Mouse (Mus musculus): ENCODE results near the gene Prkci. TPM values are rescaled to one million over a fixed set of nuclear protein-coding genes. Genes with fewer than 3 reads are reported as not detected.

Prkci gene
- polyA plus RNA-seq, 1 experiment from 2014 or later = 30.2 TPM

DNA sequence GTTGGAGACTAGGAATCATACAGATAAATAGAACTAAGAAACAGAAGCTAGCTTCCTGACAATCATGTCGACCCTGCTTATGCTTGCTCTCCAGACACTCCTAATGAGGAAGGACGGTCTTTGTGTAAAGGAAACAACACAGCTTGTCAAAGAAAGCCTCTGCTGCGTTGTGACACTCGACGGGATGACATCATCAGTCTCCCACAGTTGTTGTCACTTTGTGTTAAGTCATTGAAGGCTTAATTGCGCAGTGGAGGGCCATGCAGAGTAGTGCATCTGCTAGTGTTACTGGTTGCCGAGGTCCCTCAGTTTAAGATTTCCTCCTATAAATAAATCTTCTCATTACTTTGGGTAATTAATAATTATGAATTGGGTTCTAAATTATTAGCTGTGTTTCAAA is 54.8 kb downstream of the Prkci start:
- WGBS = 72% methylated on average over 7 of the region's 7 CpGs

GRCm38 (mm10) chr3:31051730-31052129 is 56.2 kb downstream of the Prkci start:
- Histone ChIP-seq H3K27me3 (ENCODE audit: control insufficient read depth, insufficient read depth, low read length) (no peaks in the 10 kb centered on the region), H3K9me3 (ENCODE audit: control insufficient read depth, low read length) (no peaks in the 10 kb centered on the region), H3K9ac (replicated peaks; ENCODE audit: low read depth, low read length) (no peak overlapping the region), H3K36me3 (ENCODE audit: control insufficient read depth, insufficient read depth, low read length) (peaks cover 16% of the 10 kb centered on the region), H3K4me2 (ENCODE audit: low read depth, low read length) (no peak overlapping the region), H3K4me1 (ENCODE audit: control insufficient read depth, insufficient read depth, low read length) (no peaks in the 10 kb centered on the region), H3K4me3 (ENCODE audit: low read depth, low read length) (no peak overlapping the region), H3K27ac (ENCODE audit: low read depth, low read length) (no peak overlapping the region)
- no peak for ATAC-seq (ENCODE audit: low read depth)
- 75% methylated on average over 9 of the region's 9 CpGs for WGBS

More for the DNA sequence above, 54.8 kb downstream of the Prkci start:
- Histone ChIP-seq H3K4me3 (ENCODE audit: low read depth, low read length) (no peak overlapping the region), H3K4me1 (ENCODE audit: control insufficient read depth, insufficient read depth, low read length) (no peaks in the 10 kb centered on the region), H3K27ac (ENCODE audit: low read depth, low read length) (no peak overlapping the region), H3K27me3 (ENCODE audit: control insufficient read depth, insufficient read depth, low read length) (no peaks in the 10 kb centered on the region), H3K4me2 (ENCODE audit: low read depth, low read length) (no peak overlapping the region), H3K9me3 (ENCODE audit: control insufficient read depth, low read length) (no peaks in the 10 kb centered on the region), H3K36me3 (ENCODE audit: control insufficient read depth, insufficient read depth, low read length) (peaks cover 16% of the 10 kb centered on the region), H3K9ac (replicated peaks; ENCODE audit: low read depth, low read length) (no peak overlapping the region)
- ATAC-seq (ENCODE audit: low read depth) = no peak

GRCm38 (mm10) chr3:31053191-31053590 is 57.6 kb downstream of the Prkci start:
- no peak overlapping the region for H3K9ac ChIP-seq (replicated peaks; ENCODE audit: low read depth, low read length)
- H3K4me3 ChIP-seq (ENCODE audit: low read depth, low read length) = no peak overlapping the region
- peaks cover 16% of the 10 kb centered on the region for H3K36me3 ChIP-seq (ENCODE audit: control insufficient read depth, insufficient read depth, low read length)
- ATAC-seq (ENCODE audit: low read depth) = no peak
- no peaks in the 10 kb centered on the region for H3K9me3 ChIP-seq (ENCODE audit: control insufficient read depth, low read length)
- no peak overlapping the region for H3K27ac ChIP-seq (ENCODE audit: low read depth, low read length)
- H3K27me3 ChIP-seq (ENCODE audit: control insufficient read depth, insufficient read depth, low read length) = no peaks in the 10 kb centered on the region
- no peaks in the 10 kb centered on the region for H3K4me1 ChIP-seq (ENCODE audit: control insufficient read depth, insufficient read depth, low read length)
- no peak overlapping the region for H3K4me2 ChIP-seq (ENCODE audit: low read depth, low read length)
- 89% methylated on average over 9 of the region's 9 CpGs for WGBS

DNA sequence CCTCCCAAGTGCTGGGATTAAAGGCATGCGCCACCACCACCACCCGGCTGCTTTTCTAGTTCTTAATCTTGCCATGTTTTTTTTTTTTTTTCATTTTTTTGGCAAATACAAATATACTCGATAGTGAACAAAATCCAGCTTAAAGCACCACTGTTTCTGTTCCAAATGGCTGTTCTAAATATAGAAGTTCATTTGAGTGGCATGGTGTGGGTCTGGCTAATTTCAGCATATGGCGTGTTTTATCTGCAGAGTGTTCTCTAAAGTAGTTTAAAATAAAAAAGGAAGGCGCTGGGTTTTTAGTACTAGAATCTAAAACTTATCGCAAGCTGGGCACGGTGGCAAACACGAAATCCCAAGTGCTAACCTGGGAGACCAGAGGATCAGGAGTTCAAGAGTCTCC is 59.3 kb downstream of the Prkci start:
- Histone ChIP-seq H3K4me1 (ENCODE audit: control insufficient read depth, insufficient read depth, low read length) (no peaks in the 10 kb centered on the region), H3K4me3 (ENCODE audit: low read depth, low read length) (no peak overlapping the region), H3K27me3 (ENCODE audit: control insufficient read depth, insufficient read depth, low read length) (no peaks in the 10 kb centered on the region), H3K4me2 (ENCODE audit: low read depth, low read length) (no peak overlapping the region), H3K36me3 (ENCODE audit: control insufficient read depth, insufficient read depth, low read length) (peaks cover 11% of the 10 kb centered on the region), H3K9me3 (ENCODE audit: control insufficient read depth, low read length) (no peaks in the 10 kb centered on the region), H3K9ac (replicated peaks; ENCODE audit: low read depth, low read length) (no peak overlapping the region), H3K27ac (ENCODE audit: low read depth, low read length) (no peak overlapping the region)
- ATAC-seq (ENCODE audit: low read depth) = no peak
- WGBS = 95% methylated on average over 8 of the region's 8 CpGs

GRCm38 (mm10) chr3:31056047-31056650 is 60.6 kb downstream of the Prkci start:
- Histone ChIP-seq H3K27me3 (ENCODE audit: control insufficient read depth, insufficient read depth, low read length) (no peaks in the 10 kb centered on the region), H3K9ac (replicated peaks; ENCODE audit: low read depth, low read length) (no peak overlapping the region), H3K4me3 (ENCODE audit: low read depth, low read length) (peak overlapping the region; percentile 18), H3K27ac (ENCODE audit: low read depth, low read length) (no peak overlapping the region), H3K4me1 (ENCODE audit: control insufficient read depth, insufficient read depth, low read length) (no peaks in the 10 kb centered on the region), H3K36me3 (ENCODE audit: control insufficient read depth, insufficient read depth, low read length) (peaks cover 8% of the 10 kb centered on the region), H3K4me2 (ENCODE audit: low read depth, low read length) (peak overlapping the region; percentile 42; the same call in 1 of the 2 replicates), H3K9me3 (ENCODE audit: control insufficient read depth, low read length) (no peaks in the 10 kb centered on the region)
- WGBS = 30% methylated on average over 17 of the region's 17 CpGs
- ATAC-seq (ENCODE audit: low read depth) = peak; percentile 48

- no peak overlapping the region for H3K27ac ChIP-seq (ENCODE audit: low read depth, low read length)
- ATAC-seq (ENCODE audit: low read depth) = peak; percentile 89
- H3K9ac ChIP-seq (replicated peaks; ENCODE audit: low read depth, low read length) = no peak overlapping the region
Observed at GRCm38 (mm10) chr3:31056651-31057627, 61.4 kb downstream of the Prkci start.

DNA sequence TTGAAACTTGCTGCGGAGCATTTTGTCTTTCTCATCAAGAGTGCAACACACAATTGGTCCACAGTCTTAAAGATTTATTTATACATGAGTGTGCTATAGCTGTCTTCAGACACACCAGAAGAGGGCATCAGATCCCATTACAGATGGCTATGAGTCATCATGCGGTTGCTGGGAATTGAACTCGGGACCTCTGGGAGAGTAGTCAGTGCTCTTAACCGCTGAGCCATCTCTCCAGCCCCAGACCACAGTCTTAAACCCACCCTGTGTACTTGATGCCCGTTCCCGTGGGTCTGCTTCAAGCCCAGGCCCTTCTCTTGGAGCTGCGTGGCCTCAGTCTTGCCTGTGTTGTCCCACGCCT is 65.2 kb downstream of the Prkci start:
- H3K27me3 ChIP-seq (ENCODE audit: control insufficient read depth, insufficient read depth, low read length) = no peaks in the 10 kb centered on the region
- no peak for ATAC-seq (ENCODE audit: low read depth)
- 84% methylated on average over 8 of the region's 8 CpGs for WGBS

More at GRCm38 (mm10) chr3:31056651-31057627, 61.4 kb downstream of the Prkci start:
- Histone ChIP-seq H3K36me3 (ENCODE audit: control insufficient read depth, insufficient read depth, low read length) (peaks cover 3% of the 10 kb centered on the region; the same call in 1 of the 2 replicates), H3K9me3 (ENCODE audit: control insufficient read depth, low read length) (no peaks in the 10 kb centered on the region), H3K27me3 (ENCODE audit: control insufficient read depth, insufficient read depth, low read length) (no peaks in the 10 kb centered on the region), H3K4me2 (ENCODE audit: low read depth, low read length) (peak overlapping the region; percentile 42), H3K4me3 (ENCODE audit: low read depth, low read length) (peak overlapping the region; percentile 18), H3K4me1 (ENCODE audit: control insufficient read depth, insufficient read depth, low read length) (no peaks in the 10 kb centered on the region)
- 4% methylated on average over 30 of the region's 30 CpGs for WGBS

GRCm38 (mm10) chr3:31061103-31061785 is 65.7 kb downstream of the Prkci start:
- H3K36me3 ChIP-seq (ENCODE audit: control insufficient read depth, insufficient read depth, low read length) = no peaks in the 10 kb centered on the region
- H3K27ac ChIP-seq (ENCODE audit: low read depth, low read length) = no peak overlapping the region
- H3K9ac ChIP-seq (replicated peaks; ENCODE audit: low read depth, low read length) = no peak overlapping the region
- H3K4me2 ChIP-seq (ENCODE audit: low read depth, low read length) = no peak overlapping the region
- WGBS = 69% methylated on average over 20 of the region's 20 CpGs
- ATAC-seq (ENCODE audit: low read depth) = no peak
- H3K9me3 ChIP-seq (ENCODE audit: control insufficient read depth, low read length) = no peaks in the 10 kb centered on the region
- no peaks in the 10 kb centered on the region for H3K27me3 ChIP-seq (ENCODE audit: control insufficient read depth, insufficient read depth, low read length)
- H3K4me1 ChIP-seq (ENCODE audit: control insufficient read depth, insufficient read depth, low read length) = no peaks in the 10 kb centered on the region
- H3K4me3 ChIP-seq (ENCODE audit: low read depth, low read length) = no peak overlapping the region

More for the DNA sequence above, 65.2 kb downstream of the Prkci start:
- H3K4me1 ChIP-seq (ENCODE audit: control insufficient read depth, insufficient read depth, low read length) = no peaks in the 10 kb centered on the region
- H3K9me3 ChIP-seq (ENCODE audit: control insufficient read depth, low read length) = no peaks in the 10 kb centered on the region
- no peak overlapping the region for H3K4me2 ChIP-seq (ENCODE audit: low read depth, low read length)
- no peak overlapping the region for H3K4me3 ChIP-seq (ENCODE audit: low read depth, low read length)
- no peak overlapping the region for H3K27ac ChIP-seq (ENCODE audit: low read depth, low read length)
- H3K36me3 ChIP-seq (ENCODE audit: control insufficient read depth, insufficient read depth, low read length) = no peaks in the 10 kb centered on the region
- H3K9ac ChIP-seq (replicated peaks; ENCODE audit: low read depth, low read length) = no peak overlapping the region

DNA sequence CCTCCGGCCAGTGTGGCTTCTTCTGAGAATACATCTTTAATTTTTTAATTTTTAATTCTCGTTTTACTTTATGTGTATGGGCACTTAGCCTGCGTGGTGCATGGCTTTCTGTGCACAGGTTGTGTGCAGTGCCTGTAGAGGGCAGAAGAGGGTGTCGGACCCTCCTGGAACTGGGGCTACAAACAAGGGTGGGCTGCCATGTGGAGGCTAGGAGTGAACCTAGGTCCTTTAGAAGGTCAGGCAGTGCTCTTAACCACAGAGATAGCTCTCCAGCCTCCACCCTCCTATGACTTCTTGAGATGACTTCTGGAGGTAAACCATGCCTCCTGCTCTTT is 66.2 kb downstream of the Prkci start:
- no peak overlapping the region for H3K9ac ChIP-seq (replicated peaks; ENCODE audit: low read depth, low read length)
- no peaks in the 10 kb centered on the region for H3K27me3 ChIP-seq (ENCODE audit: control insufficient read depth, insufficient read depth, low read length)
- H3K27ac ChIP-seq (ENCODE audit: low read depth, low read length) = no peak overlapping the region
- WGBS = 70% methylated on average over 4 of the region's 4 CpGs
- H3K9me3 ChIP-seq (ENCODE audit: control insufficient read depth, low read length) = no peaks in the 10 kb centered on the region
- H3K4me2 ChIP-seq (ENCODE audit: low read depth, low read length) = no peak overlapping the region
- H3K36me3 ChIP-seq (ENCODE audit: control insufficient read depth, insufficient read depth, low read length) = no peaks in the 10 kb centered on the region
- no peaks in the 10 kb centered on the region for H3K4me1 ChIP-seq (ENCODE audit: control insufficient read depth, insufficient read depth, low read length)
- H3K4me3 ChIP-seq (ENCODE audit: low read depth, low read length) = no peak overlapping the region
- no peak for ATAC-seq (ENCODE audit: low read depth)
